Mouse (Mus musculus): ENCODE data around the gene Il17ra. TPM values are rescaled to one million over a fixed set of nuclear protein-coding genes. Genes with fewer than 3 reads are reported as not detected.
A peak's percentile ranks its signal among the peaks of the same experiment; 100 is the strongest.

Gene Il17ra
- polyA plus RNA-seq, 1 experiment from 2014 or later: 5.6 TPM

- Histone ChIP-seq H3K9me3 (no peaks in the 10 kb centered on the region), H3K4me1 (peaks cover 41% of the 10 kb centered on the region), H3K36me3 (replicated peaks) (no peaks in the 10 kb centered on the region), H3K4me3 (replicated peaks) (peak overlapping the region; percentile 74), H3K9ac (peak overlapping the region; percentile 78), H3K27ac (peak overlapping the region; percentile 94), H3K27me3 (peaks cover 29% of the 10 kb centered on the region), H3K4me2 (peak overlapping the region; percentile 81)
- under 1% methylated on average over 95 of the region's 95 CpGs for WGBS
- ATAC-seq (ENCODE audit: low FRiP score): peak; percentile 12
Observed at GRCm38 (mm10) chr6:120492499-120493373, 29.7 kb downstream of the Il17ra start.

DNA sequence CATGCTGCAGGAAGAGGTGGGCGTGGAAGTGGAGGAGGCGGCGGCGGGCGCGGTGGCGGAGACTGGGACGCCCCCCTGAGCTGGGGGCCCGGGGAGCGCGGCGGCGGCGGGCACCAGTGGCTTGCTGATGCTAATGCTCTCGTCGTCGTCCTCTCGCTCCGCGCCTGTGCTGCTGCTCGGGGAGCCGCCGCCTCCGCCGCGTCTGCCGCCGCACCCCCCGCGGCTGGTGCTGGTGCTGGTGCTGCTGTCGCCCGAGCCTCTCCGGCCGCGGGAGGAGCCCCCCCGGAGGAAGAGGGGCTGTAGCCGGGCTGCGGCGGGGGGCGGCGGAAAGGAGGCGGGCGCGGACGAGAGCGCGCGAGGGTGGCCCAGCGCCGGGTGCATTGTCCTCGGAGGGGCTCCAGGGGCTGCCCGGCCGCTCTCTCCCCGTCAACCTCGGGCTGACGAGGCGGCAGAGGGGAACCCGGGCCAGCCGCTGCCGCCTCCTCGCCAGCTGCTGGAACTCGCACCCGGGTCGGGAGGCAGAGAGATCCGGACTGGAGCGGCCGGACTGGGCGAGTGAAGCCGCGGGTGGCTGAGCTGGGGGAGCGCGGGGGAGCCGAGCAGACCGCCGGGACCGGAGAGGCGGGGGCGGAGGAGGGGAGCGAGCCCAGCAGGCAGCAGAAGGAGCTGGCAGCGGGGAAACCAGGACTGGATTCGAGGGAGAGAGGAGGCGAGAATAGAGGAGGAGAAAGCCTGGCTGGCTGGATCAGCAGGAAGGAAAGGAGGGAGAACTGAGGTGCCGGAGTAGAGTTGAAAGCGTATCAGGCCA lies 30.5 kb downstream of the Il17ra start, which contains the start of gene Tmem121b:
Gene Tmem121b (minus strand): TSS at position 434 of the 808 bp plus-strand sequence.
- Histone ChIP-seq H3K27ac (peak within 1 kb of the TSS; percentile 94), H3K36me3 (replicated peaks) (no peaks in the 10 kb centered on the region), H3K4me2 (peak within 1 kb of the TSS; percentile 81), H3K9ac (peak within 1 kb of the TSS; percentile 78), H3K27me3 (peaks cover 29% of the 10 kb centered on the region), H3K9me3 (no peaks in the 10 kb centered on the region), H3K4me3 (replicated peaks) (peak within 1 kb of the TSS; percentile 74), H3K4me1 (peaks cover 41% of the 10 kb centered on the region)
- ATAC-seq (ENCODE audit: low FRiP score): peak; percentile 91
- under 1% methylated on average over 53 of the region's 84 CpGs for WGBS

- WGBS: 70% methylated on average over 3 of the region's 3 CpGs
- peaks cover 4% of the 10 kb centered on the region; the same call in 1 of the 2 replicates for H3K9me3 ChIP-seq
Observed at GRCm38 (mm10) chr6:120496544-120496943, 33.5 kb downstream of the Il17ra start.

GRCm38 (mm10) chr6:120504051-120504450 lies 41.0 kb downstream of the Il17ra start:
- H3K27me3 ChIP-seq: 0 out of 2 replicates have a peak, but pooled peaks cover 3% of the 10 kb centered on the region
- no peak overlapping the region for H3K9ac ChIP-seq
- ATAC-seq (ENCODE audit: low FRiP score): no peak
- H3K4me1 ChIP-seq: no peaks in the 10 kb centered on the region
- H3K27ac ChIP-seq: no peak overlapping the region
- WGBS: 77% methylated on average over 3 of the region's 3 CpGs
- H3K4me3 ChIP-seq (replicated peaks): no peak overlapping the region
- H3K9me3 ChIP-seq: peaks cover 4% of the 10 kb centered on the region; the same call in 1 of the 2 replicates
- H3K4me2 ChIP-seq: no peak overlapping the region
- peaks cover 13% of the 10 kb centered on the region; the same call in 1 of the 2 replicates for H3K36me3 ChIP-seq (replicated peaks)

More at GRCm38 (mm10) chr6:120496544-120496943, 33.5 kb downstream of the Il17ra start:
- no peak overlapping the region for H3K27ac ChIP-seq
- H3K4me2 ChIP-seq: no peak overlapping the region
- no peaks in the 10 kb centered on the region for H3K36me3 ChIP-seq (replicated peaks)
- no peak for ATAC-seq (ENCODE audit: low FRiP score)
- H3K4me1 ChIP-seq: peaks cover 24% of the 10 kb centered on the region
- no peak overlapping the region for H3K4me3 ChIP-seq (replicated peaks)
- peaks cover 25% of the 10 kb centered on the region for H3K27me3 ChIP-seq
- H3K9ac ChIP-seq: no peak overlapping the region

DNA sequence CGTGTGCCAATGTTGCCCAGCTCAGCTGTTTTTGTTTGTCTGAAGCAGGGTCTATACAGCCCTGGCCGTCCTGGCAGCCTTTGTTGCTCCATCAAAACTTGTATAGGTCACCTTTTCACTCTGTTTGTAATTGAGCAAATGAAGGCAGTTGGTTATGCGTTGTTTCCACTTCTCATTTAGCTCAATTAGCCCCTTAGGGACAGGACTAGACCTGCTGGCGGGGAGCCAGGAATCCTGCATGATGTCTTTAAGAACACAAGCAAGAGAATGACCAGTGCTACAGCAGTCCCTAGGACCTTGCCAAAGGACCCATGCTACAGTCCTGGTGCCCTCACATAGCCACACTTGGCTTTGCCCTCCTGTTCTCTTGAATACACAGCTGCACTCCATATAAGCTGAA lies 42.5 kb downstream of the Il17ra start:
- ATAC-seq (ENCODE audit: low FRiP score): no peak
- H3K9ac ChIP-seq: no peak overlapping the region
- H3K4me3 ChIP-seq (replicated peaks): no peak overlapping the region
- WGBS: 51% methylated on average over 4 of the region's 4 CpGs
- 0 out of 2 replicates have a peak, but pooled peaks cover 3% of the 10 kb centered on the region for H3K27me3 ChIP-seq
- peaks cover 28% of the 10 kb centered on the region for H3K36me3 ChIP-seq (replicated peaks)
- H3K4me1 ChIP-seq: no peaks in the 10 kb centered on the region
- H3K27ac ChIP-seq: no peak overlapping the region
- H3K9me3 ChIP-seq: peaks cover 2% of the 10 kb centered on the region; the same call in 1 of the 2 replicates
- H3K4me2 ChIP-seq: no peak overlapping the region

DNA sequence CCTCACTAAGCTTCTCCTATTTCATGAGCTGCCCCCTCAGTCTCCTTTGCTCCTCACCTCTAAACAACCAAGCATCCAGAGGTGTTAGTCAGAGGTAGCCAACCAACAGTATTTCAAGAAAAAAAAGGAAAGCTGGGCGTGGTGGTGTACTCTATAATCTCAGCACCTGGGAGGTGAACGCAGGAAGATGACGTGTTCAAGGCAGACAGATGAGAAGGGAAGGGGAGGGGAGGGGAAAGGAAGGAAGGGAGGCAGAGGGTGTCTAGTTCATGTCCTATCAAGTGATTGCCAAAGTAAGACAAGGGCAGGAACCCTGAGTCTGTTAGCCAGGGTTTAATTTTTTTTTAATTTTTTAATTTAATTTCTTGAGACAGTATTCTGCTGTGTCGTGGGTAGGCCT lies 45.6 kb downstream of the Il17ra start:
- WGBS: 95% methylated on average over 4 of the region's 4 CpGs
- no peak overlapping the region for H3K4me3 ChIP-seq (replicated peaks)
- H3K9me3 ChIP-seq: no peaks in the 10 kb centered on the region
- H3K9ac ChIP-seq: no peak overlapping the region
- no peaks in the 10 kb centered on the region for H3K4me1 ChIP-seq
- no peaks in the 10 kb centered on the region for H3K27me3 ChIP-seq
- no peak for ATAC-seq (ENCODE audit: low FRiP score)
- peaks cover 55% of the 10 kb centered on the region for H3K36me3 ChIP-seq (replicated peaks)
- H3K27ac ChIP-seq: no peak overlapping the region
- H3K4me2 ChIP-seq: no peak overlapping the region

- 85% methylated on average over 7 of the region's 7 CpGs for WGBS
- Histone ChIP-seq H3K4me3 (replicated peaks) (no peak overlapping the region), H3K9ac (no peak overlapping the region), H3K27me3 (no peaks in the 10 kb centered on the region), H3K36me3 (replicated peaks) (peaks cover 58% of the 10 kb centered on the region), H3K27ac (no peak overlapping the region), H3K4me2 (no peak overlapping the region), H3K4me1 (no peaks in the 10 kb centered on the region), H3K9me3 (no peaks in the 10 kb centered on the region)
- ATAC-seq (ENCODE audit: low FRiP score): no peak
Observed at GRCm38 (mm10) chr6:120509975-120510374, 46.9 kb downstream of the Il17ra start.

DNA sequence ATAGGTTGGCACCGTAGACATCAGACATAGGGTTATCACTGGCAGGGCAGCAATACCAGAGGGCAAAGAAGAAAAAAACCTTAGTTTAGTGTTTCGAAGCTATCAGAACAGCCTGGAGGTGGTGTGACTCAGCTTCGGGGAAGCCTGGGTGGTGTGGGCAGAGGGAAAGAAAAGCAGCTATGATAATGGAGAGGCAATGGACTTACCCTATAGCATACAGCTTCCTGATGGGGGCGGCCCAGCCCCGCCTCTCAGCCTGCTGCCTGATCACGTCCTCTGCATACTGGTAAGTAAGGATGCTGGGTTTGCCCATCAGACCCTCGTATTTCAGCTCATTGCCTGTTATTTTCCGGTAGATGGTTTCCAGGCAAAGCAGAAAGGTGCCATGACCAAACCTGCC lies 47.4 kb downstream of the Il17ra start:
- WGBS: 87% methylated on average over 8 of the region's 8 CpGs
- Histone ChIP-seq H3K27ac (no peak overlapping the region), H3K4me2 (no peak overlapping the region), H3K27me3 (no peaks in the 10 kb centered on the region), H3K4me1 (no peaks in the 10 kb centered on the region), H3K9me3 (no peaks in the 10 kb centered on the region), H3K9ac (no peak overlapping the region), H3K4me3 (replicated peaks) (no peak overlapping the region), H3K36me3 (replicated peaks) (peaks cover 58% of the 10 kb centered on the region)
- no peak for ATAC-seq (ENCODE audit: low FRiP score)

GRCm38 (mm10) chr6:120511212-120511611 lies 48.2 kb downstream of the Il17ra start:
- Histone ChIP-seq H3K36me3 (replicated peaks) (peaks cover 58% of the 10 kb centered on the region), H3K4me3 (replicated peaks) (no peak overlapping the region), H3K9me3 (no peaks in the 10 kb centered on the region), H3K4me2 (no peak overlapping the region), H3K4me1 (no peaks in the 10 kb centered on the region), H3K27ac (no peak overlapping the region), H3K27me3 (no peaks in the 10 kb centered on the region), H3K9ac (no peak overlapping the region)
- no peak for ATAC-seq (ENCODE audit: low FRiP score)
- WGBS: 91% methylated on average over 6 of the region's 6 CpGs

DNA sequence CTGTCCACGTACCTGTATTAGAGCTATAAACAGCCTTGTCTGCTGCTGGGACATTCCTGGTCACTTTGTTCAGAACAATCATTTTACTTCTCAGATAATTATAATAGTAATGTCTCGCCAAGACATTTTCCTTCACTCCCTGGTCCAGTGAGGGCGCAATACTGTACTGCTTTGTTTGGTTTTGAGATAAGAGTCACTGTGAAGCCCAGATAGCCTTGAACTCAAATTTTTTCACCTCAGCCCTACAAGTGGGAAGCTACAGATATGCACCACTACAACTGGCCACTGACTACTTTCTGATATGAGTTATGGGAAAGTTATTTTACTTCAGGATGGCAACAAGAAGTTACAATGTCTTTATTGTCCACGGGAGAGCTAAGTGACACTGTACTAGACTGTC lies 53.4 kb downstream of the Il17ra start:
- ATAC-seq (ENCODE audit: low FRiP score): no peak
- Histone ChIP-seq H3K9ac (no peak overlapping the region), H3K4me2 (no peak overlapping the region), H3K36me3 (replicated peaks) (peaks cover 66% of the 10 kb centered on the region), H3K27ac (no peak overlapping the region), H3K9me3 (no peaks in the 10 kb centered on the region), H3K4me3 (replicated peaks) (no peak overlapping the region), H3K27me3 (no peaks in the 10 kb centered on the region), H3K4me1 (no peaks in the 10 kb centered on the region)
- WGBS: 94% methylated on average over 4 of the region's 4 CpGs

- Histone ChIP-seq H3K27me3 (no peaks in the 10 kb centered on the region), H3K9ac (no peak overlapping the region), H3K4me3 (replicated peaks) (no peak overlapping the region), H3K4me2 (no peak overlapping the region), H3K27ac (no peak overlapping the region), H3K36me3 (replicated peaks) (peaks cover 66% of the 10 kb centered on the region), H3K4me1 (no peaks in the 10 kb centered on the region), H3K9me3 (no peaks in the 10 kb centered on the region)
- ATAC-seq (ENCODE audit: low FRiP score): no peak
- 90% methylated on average over 6 of the region's 6 CpGs for WGBS
Observed at GRCm38 (mm10) chr6:120516879-120517278, 53.8 kb downstream of the Il17ra start.

DNA sequence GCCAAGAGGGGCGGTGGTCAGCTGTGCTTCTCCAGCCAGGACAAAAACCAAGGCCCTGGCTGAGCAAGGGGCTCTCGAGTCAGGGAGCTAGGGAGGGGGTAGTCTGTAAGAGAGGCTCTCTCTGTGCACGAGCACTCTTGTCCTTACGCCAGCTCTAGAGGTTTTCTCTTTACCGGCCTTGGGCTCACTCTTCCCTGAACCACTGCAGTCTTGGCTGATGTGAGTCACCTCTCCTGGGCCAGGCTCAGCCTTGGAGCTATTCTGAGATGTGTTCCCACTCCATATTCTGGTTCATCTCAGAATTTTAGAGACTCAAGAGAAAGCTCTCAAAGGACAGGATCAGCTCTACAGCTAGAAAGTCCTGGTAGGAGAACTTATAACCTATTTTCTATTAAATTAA lies 54.3 kb downstream of the Il17ra start:
- 91% methylated on average over 5 of the region's 5 CpGs for WGBS
- Histone ChIP-seq H3K36me3 (replicated peaks) (peaks cover 69% of the 10 kb centered on the region), H3K4me3 (replicated peaks) (no peak overlapping the region), H3K9me3 (no peaks in the 10 kb centered on the region), H3K27me3 (no peaks in the 10 kb centered on the region), H3K4me1 (no peaks in the 10 kb centered on the region), H3K27ac (no peak overlapping the region), H3K9ac (no peak overlapping the region), H3K4me2 (no peak overlapping the region)
- ATAC-seq (ENCODE audit: low FRiP score): no peak

Data from forebrain, embryonic 12.5 days (tissue).